Mouse (Mus musculus) liver, postnatal 0 days (tissue): Measurements from ENCODE around the gene Ptprk.

Experiments used
- CTCF ChIP-seq: sonication (generic); IDR thresholded peaks from 2 replicates; pipeline ENCODE4 v1.5.1; 2016; ENCODE audit warnings: antibody characterized with exemption, low read depth
- EP300 ChIP-seq: IDR thresholded peaks from 2 replicates; pipeline ENCODE4 v1.6.1; 2016; ENCODE audit warnings: antibody characterized with exemption, low read depth, mild to moderate bottlenecking

DNA sequence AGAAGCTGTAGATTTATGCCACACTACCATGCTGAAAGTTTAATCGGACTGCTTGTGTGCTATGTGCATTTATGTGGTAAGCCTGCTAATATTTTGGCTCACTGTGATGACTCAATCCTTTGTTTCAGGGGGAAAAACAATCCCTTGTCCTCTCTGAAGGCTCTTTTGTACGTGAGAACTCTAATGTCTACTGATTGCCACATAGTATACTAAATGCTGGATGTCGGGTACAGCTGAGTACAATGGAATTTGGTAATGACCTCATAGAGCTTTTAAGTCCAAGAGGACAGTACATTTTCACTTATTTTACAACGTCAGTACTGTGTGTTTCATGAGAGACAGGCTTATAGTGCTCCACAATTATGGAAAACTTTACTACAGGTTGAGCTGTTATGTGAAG lies 59.1 kb downstream of the Ptprk start:
- TF ChIP-seq CTCF (no peak), EP300 (no peak)
